Comparison of ENCODE assay signal across 16 mouse cellular contexts in genomic region chr15:95193661-95194280, GRCm38 (mm10).
DNase-seq lines count a peak whose midpoint lies in the region; ATAC-seq and TF ChIP-seq lines count a peak whose summit lies in the region.
"Had no signal": no experiment of that assay in that cellular context is flagged by ENCODE, and none has a peak within 500 bp of the region (broad histone marks: within the 10 kb centered on the region; RNA-seq: fewer than 3 reads in every experiment).

No protein-coding gene starts in this region.

- TF ChIP-seq CTCF in hindbrain, postnatal 0 days (IDR thresholded peaks at IDR 0.05; ENCODE audit: low read depth) = no peak

- no peak overlapping the region for H3K4me2 ChIP-seq in hindbrain, postnatal 0 days (ENCODE audit: low read depth, low read length)
- H3K4me2 ChIP-seq: embryonic facial prominence, embryonic 12.5 days; kidney, embryonic 15.5 days; midbrain, embryonic 12.5 days had no signal

- no peak overlapping the region for H3K27ac ChIP-seq in hindbrain, postnatal 0 days
- no peak overlapping the region for H3K27ac ChIP-seq in hindbrain, embryonic 10.5 days
- H3K27ac ChIP-seq: embryonic facial prominence, embryonic 12.5 days; heart, embryonic 10.5 days; kidney, embryonic 15.5 days; liver, embryonic 14.5 days; midbrain, embryonic 12.5 days had no signal

- no peaks in the 10 kb centered on the region for H3K9me3 ChIP-seq in hindbrain, postnatal 0 days (ENCODE audit: low read length)
- H3K9me3 ChIP-seq in hindbrain, embryonic 10.5 days = no peaks in the 10 kb centered on the region
- H3K9me3 ChIP-seq: embryonic facial prominence, embryonic 12.5 days; heart, embryonic 10.5 days; kidney, embryonic 15.5 days; midbrain, embryonic 12.5 days had no signal

- 46% methylated on average over 9 of the region's 9 CpGs for WGBS in hindbrain, postnatal 0 days
- WGBS in hindbrain, embryonic 10.5 days = 76% methylated on average over 9 of the region's 9 CpGs

- no peak overlapping the region for H3K4me3 ChIP-seq in hindbrain, postnatal 0 days (ENCODE audit: low read length)
- no peak overlapping the region for H3K4me3 ChIP-seq in hindbrain, embryonic 10.5 days
- H3K4me3 ChIP-seq: embryonic facial prominence, embryonic 12.5 days; heart, embryonic 10.5 days; kidney, embryonic 15.5 days; midbrain, embryonic 12.5 days had no signal

- H3K27me3 ChIP-seq in hindbrain, postnatal 0 days (ENCODE audit: insufficient read depth, low read length) = no peaks in the 10 kb centered on the region
- H3K27me3 ChIP-seq in hindbrain, embryonic 10.5 days (ENCODE audit: insufficient read depth, poor library complexity, severe bottlenecking) = no peaks in the 10 kb centered on the region
- H3K27me3 ChIP-seq: embryonic facial prominence, embryonic 12.5 days; kidney, embryonic 15.5 days; midbrain, embryonic 12.5 days had no signal

- no peaks in the 10 kb centered on the region for H3K36me3 ChIP-seq in hindbrain, postnatal 0 days (ENCODE audit: insufficient read depth, low read length)
- H3K36me3 ChIP-seq in hindbrain, embryonic 10.5 days = no peaks in the 10 kb centered on the region
- H3K36me3 ChIP-seq: embryonic facial prominence, embryonic 12.5 days; heart, embryonic 10.5 days; kidney, embryonic 15.5 days; midbrain, embryonic 12.5 days had no signal

- intact Hi-C loops in left cerebral cortex, postnatal 36 days (cut with DNase I) = loop anchor here (10.0 kb wide), 1 partner anchor 331 kb away; the partner anchor contains the start of gene Nell2

- no peak for ATAC-seq in hindbrain, postnatal 0 days
- no peak for ATAC-seq in cerebellum, adult (ENCODE audit: insufficient number of reproducible peaks, low FRiP score, low TSS enrichment)
- ATAC-seq: inflammation-experienced regulatory T-cells, adult 6 months had no signal

- DNase-seq in hindbrain, postnatal 0 days (ENCODE audit: low spot score) = peak; percentile 37
- no peak for DNase-seq in hindbrain, embryonic 10.5 days (ENCODE audit: low spot score)
- DNase-seq in frontal cortex, postnatal 14 days (ENCODE audit: low spot score in 2 of 2) = peak; percentile 29 to 36
- DNase-seq in left cerebral cortex, postnatal 36 days (ENCODE audit: low spot score in 2 of 2) = peak; percentile 63 to 69
- DNase-seq in telencephalon, adult 2 months (ENCODE audit: low read depth, low spot score) = peak; percentile 67
- DNase-seq in kidney, postnatal 10 days = no peak
- DNase-seq: cerebellum, postnatal 36 days; heart, postnatal 36 days; lung, postnatal 14 days had no signal

- no peaks in the 10 kb centered on the region for H3K4me1 ChIP-seq in hindbrain, postnatal 0 days (ENCODE audit: insufficient read depth, low read length)
- no peaks in the 10 kb centered on the region for H3K4me1 ChIP-seq in hindbrain, embryonic 10.5 days (replicated peaks)
- H3K4me1 ChIP-seq: embryonic facial prominence, embryonic 12.5 days; heart, embryonic 10.5 days; kidney, embryonic 15.5 days had no signal

- no peak overlapping the region for H3K9ac ChIP-seq in hindbrain, postnatal 0 days (replicated peaks; ENCODE audit: low read length)
- H3K9ac ChIP-seq: embryonic facial prominence, embryonic 12.5 days; kidney, embryonic 15.5 days; liver, embryonic 14.5 days; midbrain, embryonic 12.5 days had no signal

Comparison
In these comparisons a context has a peak if more than half of its experiments do, and no peak if none do; other contexts are left out.
1. DNase-seq: peak in hindbrain, postnatal 0 days (single experiment), frontal cortex, postnatal 14 days (2 of 2), left cerebral cortex, postnatal 36 days (2 of 2) and telencephalon, adult 2 months (single experiment); none in hindbrain, embryonic 10.5 days (single experiment) and kidney, postnatal 10 days (single experiment).